Mouse (Mus musculus) neural tube, embryonic 14.5 days (tissue): Measurements from ENCODE around the gene Clns1a. TPM values are rescaled to one million over a fixed set of nuclear protein-coding genes. Genes with fewer than 3 reads are reported as not detected.

Source experiments
- ATAC-seq: fragments of 200-750 bp; cut with Nextera tagmentation; 2 replicates; pipeline ENCODE4 v1.8.0; 2017; ENCODE audit warnings: low read depth, mild to moderate bottlenecking, moderate TSS enrichment, moderate library complexity
- H3K27ac ChIP-seq: fragments of 300-500 bp; sonication (generic); 2 replicates; pipeline ENCODE4 v1.5.1; 2014; ENCODE audit warnings: low read depth, mild to moderate bottlenecking, control low read depth, low read length, moderate library complexity, mixed read lengths
- H3K27me3 ChIP-seq: fragments of 300-500 bp; sonication (generic); 2 replicates; pipeline ENCODE4 v1.6.1; 2014; ENCODE audit warnings: low read length; ENCODE audit not compliant: control insufficient read depth, insufficient read depth
- H3K36me3 ChIP-seq: fragments of 300-500 bp; sonication (generic); 2 replicates; pipeline ENCODE4 v1.6.1; 2014; ENCODE audit warnings: low read length, mixed read lengths; ENCODE audit not compliant: control insufficient read depth, insufficient read depth
- H3K4me1 ChIP-seq: fragments of 300-500 bp; sonication (generic); 2 replicates; pipeline ENCODE4 v1.6.1; 2014; ENCODE audit warnings: low read length; ENCODE audit not compliant: control insufficient read depth, insufficient read depth
- H3K4me2 ChIP-seq: fragments of 300-500 bp; sonication (generic); 2 replicates; pipeline ENCODE4 v1.6.1; 2014; ENCODE audit warnings: mild to moderate bottlenecking, low read depth, low read length, control low read depth
- H3K4me3 ChIP-seq: fragments of 300-500 bp; sonication (generic); 2 replicates; pipeline ENCODE4 v1.5.1; 2014; ENCODE audit warnings: low read depth, low read length, control low read depth, mixed read lengths
- H3K9ac ChIP-seq: fragments of 300-500 bp; sonication (generic); replicated peaks from 2 replicates; pipeline ENCODE4 v1.6.1; 2014; ENCODE audit warnings: low read depth, mild to moderate bottlenecking, control low read depth, low read length, mixed read lengths
- H3K9me3 ChIP-seq: fragments of 300-500 bp; sonication (generic); 2 replicates; pipeline ENCODE4 v1.6.1; 2016; ENCODE audit warnings: low read length; ENCODE audit not compliant: control insufficient read depth
- WGBS: fragments of 180-500 bp; shearing (Covaris S2); extraction: QIAGEN DNeasy Blood & Tissue Kit; methylation state at CpG from one replicate; pipeline ENCODE4 v1.1.7; 2014; 5-methylcytosine and 5-hydroxymethylcytosine counted together
- polyA plus RNA-seq: library from polyadenylated mRNA; unstranded; fragments of >200 nt; fragmentation: Nextera tagmentation; extraction: Ambion mirVana; gene quantifications from 2 replicates; pipeline ENCODE4 v1.2.1, GENCODE M21; 2014

The Clns1a gene
- polyA plus RNA-seq, 1 experiment from 2014 or later: 187 TPM

GRCm38 (mm10) chr7:97735021-97735420 lies 38.6 kb downstream of the Clns1a start:
- no peak overlapping the region for H3K27ac ChIP-seq
- H3K36me3 ChIP-seq: no peaks in the 10 kb centered on the region
- no peak for ATAC-seq
- H3K4me2 ChIP-seq: no peak overlapping the region; the same call in 1 of the 2 replicates
- H3K9ac ChIP-seq: no peak overlapping the region
- no peaks in the 10 kb centered on the region for H3K27me3 ChIP-seq
- WGBS: 88% methylated on average over 8 of the region's 8 CpGs
- peaks cover 6% of the 10 kb centered on the region; the same call in 1 of the 2 replicates for H3K4me1 ChIP-seq
- no peak overlapping the region for H3K4me3 ChIP-seq
- no peaks in the 10 kb centered on the region for H3K9me3 ChIP-seq

DNA sequence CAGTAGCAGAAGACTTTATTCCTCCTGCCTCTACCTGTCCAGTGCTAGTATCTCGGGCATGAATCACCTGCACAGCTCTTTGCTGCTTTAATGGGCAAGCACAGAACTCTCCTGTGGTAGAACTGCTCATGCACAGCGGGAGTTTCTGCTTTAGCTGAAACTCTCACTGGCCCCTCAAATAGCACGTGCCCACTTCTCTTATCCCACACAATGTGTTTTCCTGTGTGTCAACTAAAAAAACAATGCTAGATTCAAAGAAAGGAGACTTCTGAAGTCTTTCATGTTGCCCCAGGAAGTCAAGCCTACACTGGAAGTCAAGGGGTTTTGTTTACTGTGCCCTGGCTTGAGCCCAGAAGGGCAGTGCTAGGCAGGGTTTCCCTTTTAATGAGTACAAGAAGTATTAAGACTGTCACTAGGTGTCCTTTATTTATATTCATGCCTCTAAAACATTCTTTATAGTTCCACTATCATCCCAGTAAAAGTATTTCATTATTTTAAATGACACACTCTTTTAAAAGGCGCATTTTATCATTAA lies 39.5 kb downstream of the Clns1a start:
- Histone ChIP-seq H3K4me2 (no peak overlapping the region), H3K9ac (no peak overlapping the region), H3K36me3 (no peaks in the 10 kb centered on the region), H3K4me3 (no peak overlapping the region), H3K4me1 (peaks cover 6% of the 10 kb centered on the region; the same call in 1 of the 2 replicates), H3K9me3 (no peaks in the 10 kb centered on the region), H3K27me3 (no peaks in the 10 kb centered on the region), H3K27ac (no peak overlapping the region)
- 38% methylated on average over 4 of the region's 4 CpGs for WGBS
- no peak for ATAC-seq

- Histone ChIP-seq H3K9me3 (no peaks in the 10 kb centered on the region), H3K4me1 (peaks cover 6% of the 10 kb centered on the region; the same call in 1 of the 2 replicates), H3K4me3 (peak overlapping the region; percentile 63), H3K4me2 (peak overlapping the region; percentile 89), H3K36me3 (no peaks in the 10 kb centered on the region), H3K9ac (peak overlapping the region; percentile 63), H3K27me3 (no peaks in the 10 kb centered on the region), H3K27ac (no peak overlapping the region)
- 10% methylated on average over 12 of the region's 12 CpGs for WGBS
- ATAC-seq: peak; percentile 30
Measured at GRCm38 (mm10) chr7:97737256-97737637, 40.8 kb downstream of the Clns1a start.

- peak within 1 kb of the TSS; percentile 63 for H3K9ac ChIP-seq
- WGBS: 2% methylated on average over 49 of the region's 64 CpGs
- no peaks in the 10 kb centered on the region for H3K36me3 ChIP-seq
- H3K4me3 ChIP-seq: peak within 1 kb of the TSS; percentile 63
- ATAC-seq: peak; percentile 93
- peak within 1 kb of the TSS; percentile 89 for H3K4me2 ChIP-seq
- H3K9me3 ChIP-seq: no peaks in the 10 kb centered on the region
- H3K27me3 ChIP-seq: no peaks in the 10 kb centered on the region
- H3K4me1 ChIP-seq: peaks cover 6% of the 10 kb centered on the region; the same call in 1 of the 2 replicates
- 0 out of 2 replicates have a peak within 1 kb of the TSS, but pooled peaks have one; percentile 4 for H3K27ac ChIP-seq
Measured at GRCm38 (mm10) chr7:97737638-97738456, 41.4 kb downstream of the Clns1a start, which contains the start of gene Aqp11. TSS of gene Aqp11 (minus strand) at chr7:97738289.

DNA sequence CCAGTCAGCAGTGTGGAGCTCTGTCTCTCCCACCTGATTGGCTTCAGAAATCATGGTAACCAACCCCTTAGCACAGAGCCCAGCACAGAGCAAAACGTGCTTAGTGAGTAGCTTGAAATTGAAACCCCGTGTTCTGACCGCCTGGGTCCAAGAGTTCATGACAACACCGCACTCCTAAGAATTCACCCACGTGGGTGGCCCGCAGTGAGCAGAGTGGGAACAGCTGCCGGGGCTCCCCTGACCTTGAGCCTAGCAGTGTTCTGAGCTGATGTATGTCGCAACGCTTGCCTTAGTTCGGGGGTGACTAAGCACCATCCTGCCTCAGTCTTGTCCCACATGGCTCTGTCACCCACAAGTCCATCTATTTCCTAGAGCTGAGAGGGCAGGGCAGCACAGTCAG lies 44.5 kb downstream of the Clns1a start:
- Histone ChIP-seq H3K9me3 (no peaks in the 10 kb centered on the region), H3K36me3 (no peaks in the 10 kb centered on the region), H3K4me3 (no peak overlapping the region), H3K4me2 (no peak overlapping the region), H3K27me3 (no peaks in the 10 kb centered on the region), H3K27ac (no peak overlapping the region), H3K9ac (no peak overlapping the region), H3K4me1 (peaks cover 6% of the 10 kb centered on the region; the same call in 1 of the 2 replicates)
- WGBS: 59% methylated on average over 10 of the region's 10 CpGs
- ATAC-seq: no peak

- ATAC-seq: no peak
- H3K9me3 ChIP-seq: no peaks in the 10 kb centered on the region
- H3K4me2 ChIP-seq: no peak overlapping the region
- H3K4me3 ChIP-seq: no peak overlapping the region
- H3K4me1 ChIP-seq: peaks cover 4% of the 10 kb centered on the region; the same call in 1 of the 2 replicates
- H3K9ac ChIP-seq: no peak overlapping the region
- no peak overlapping the region for H3K27ac ChIP-seq
- H3K27me3 ChIP-seq: no peaks in the 10 kb centered on the region
- no peaks in the 10 kb centered on the region for H3K36me3 ChIP-seq
- WGBS: 33% methylated on average over 1 of the region's 1 CpGs
Measured at GRCm38 (mm10) chr7:97741756-97742291, 45.4 kb downstream of the Clns1a start.

GRCm38 (mm10) chr7:97745299-97745698 lies 48.9 kb downstream of the Clns1a start:
- Histone ChIP-seq H3K9me3 (no peaks in the 10 kb centered on the region), H3K9ac (no peak overlapping the region), H3K4me1 (no peaks in the 10 kb centered on the region), H3K36me3 (no peaks in the 10 kb centered on the region), H3K27me3 (no peaks in the 10 kb centered on the region), H3K27ac (no peak overlapping the region), H3K4me2 (no peak overlapping the region), H3K4me3 (no peak overlapping the region)
- ATAC-seq: peak; percentile 72; the same call in 1 of the 2 replicates
- WGBS: 13% methylated on average over 3 of the region's 3 CpGs

DNA sequence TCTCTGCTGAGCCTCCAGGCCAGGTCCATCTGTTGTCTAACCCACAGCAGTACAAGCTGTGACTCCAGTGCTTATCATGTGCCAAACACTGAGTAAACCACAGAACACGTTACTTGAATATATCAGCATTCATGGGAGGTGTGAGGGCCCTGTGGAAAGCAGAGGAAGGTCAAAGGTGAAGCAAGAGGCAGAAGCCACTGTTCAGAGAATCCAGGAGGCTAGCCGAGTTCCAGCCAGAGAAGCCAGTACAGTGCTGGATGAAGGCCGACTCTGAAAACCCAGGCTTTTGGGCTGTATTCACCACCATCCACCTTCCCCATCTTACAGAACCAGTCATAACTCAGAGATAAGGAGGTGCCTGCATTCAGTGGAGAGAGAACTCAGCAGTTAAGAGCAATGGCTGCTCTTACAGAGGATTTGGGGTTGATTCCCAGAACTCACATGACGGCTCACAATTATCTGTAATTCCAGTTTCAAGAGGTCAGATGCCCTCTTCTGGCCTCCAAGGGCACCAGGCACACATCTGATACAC lies 50.8 kb downstream of the Clns1a start:
- WGBS: 76% methylated on average over 4 of the region's 4 CpGs
- no peaks in the 10 kb centered on the region for H3K36me3 ChIP-seq
- no peak for ATAC-seq
- H3K4me1 ChIP-seq: no peaks in the 10 kb centered on the region
- no peak overlapping the region for H3K4me3 ChIP-seq
- H3K9ac ChIP-seq: no peak overlapping the region
- no peak overlapping the region for H3K27ac ChIP-seq
- no peak overlapping the region for H3K4me2 ChIP-seq
- no peaks in the 10 kb centered on the region for H3K27me3 ChIP-seq
- no peaks in the 10 kb centered on the region for H3K9me3 ChIP-seq
